Mouse (Mus musculus) lung, adult 18-20 months (tissue): Measurements from ENCODE around the gene Tmem164.

Source experiments
- DNase-seq, 2 experiments: peaks; one replicate each; pipeline ENCODE4 v3.0.0; 2022; ENCODE audit warnings: mixed read lengths in 2 of 2

Tmem164 gene

GRCm38 (mm10) chrX:142693256-142693655 is 12.1 kb downstream of the Tmem164 start:
- no peak for DNase-seq

GRCm38 (mm10) chrX:142694338-142694737 is 13.1 kb downstream of the Tmem164 start:
- no peak for DNase-seq

GRCm38 (mm10) chrX:142694856-142695255 is 13.7 kb downstream of the Tmem164 start:
- DNase-seq, result no peak

- DNase-seq, result no peak
These were observed 15.6 kb downstream of the Tmem164 start for GRCm38 (mm10) chrX:142696789-142697188.

- no peak for DNase-seq
These were observed 16.5 kb downstream of the Tmem164 start for GRCm38 (mm10) chrX:142697545-142698204.

GRCm38 (mm10) chrX:142698212-142698611 is 17.0 kb downstream of the Tmem164 start:
- peak in 1 of 2 experiments; percentile 27 for DNase-seq

- DNase-seq, result no peak
These were observed 20.9 kb downstream of the Tmem164 start for GRCm38 (mm10) chrX:142702094-142702493.

- DNase-seq, result peak; percentile 18 to 38
These were observed 21.4 kb downstream of the Tmem164 start for GRCm38 (mm10) chrX:142702566-142702965.

- DNase-seq, result no peak
These were observed 22.7 kb downstream of the Tmem164 start for GRCm38 (mm10) chrX:142703953-142704352.

GRCm38 (mm10) chrX:142708257-142708656 is 27.1 kb downstream of the Tmem164 start:
- no peak for DNase-seq

- DNase-seq, result no peak
These were observed 34.8 kb downstream of the Tmem164 start for GRCm38 (mm10) chrX:142716014-142716413.

- no peak for DNase-seq
These were observed 36.8 kb downstream of the Tmem164 start for GRCm38 (mm10) chrX:142717958-142718478.

GRCm38 (mm10) chrX:142718759-142719158 is 37.6 kb downstream of the Tmem164 start:
- no peak for DNase-seq

GRCm38 (mm10) chrX:142721897-142722296 is 40.7 kb downstream of the Tmem164 start:
- peak in 1 of 2 experiments; percentile 14 for DNase-seq

- DNase-seq, result no peak
These were observed 43.0 kb downstream of the Tmem164 start for GRCm38 (mm10) chrX:142724203-142724602.

- no peak for DNase-seq
These were observed 44.4 kb downstream of the Tmem164 start for GRCm38 (mm10) chrX:142725571-142725970.

- no peak for DNase-seq
These were observed 45.1 kb downstream of the Tmem164 start for GRCm38 (mm10) chrX:142726311-142726710.

GRCm38 (mm10) chrX:142727847-142728246 is 46.6 kb downstream of the Tmem164 start:
- DNase-seq, result no peak

GRCm38 (mm10) chrX:142729040-142729439 is 47.8 kb downstream of the Tmem164 start:
- no peak for DNase-seq

- no peak for DNase-seq
These were observed 48.3 kb downstream of the Tmem164 start for GRCm38 (mm10) chrX:142729482-142729881.

GRCm38 (mm10) chrX:142737099-142737498 is 55.9 kb downstream of the Tmem164 start:
- DNase-seq, result no peak

GRCm38 (mm10) chrX:142737719-142738118 is 56.5 kb downstream of the Tmem164 start:
- peak; percentile 17 to 47 for DNase-seq

GRCm38 (mm10) chrX:142747428-142747827 is 66.2 kb downstream of the Tmem164 start:
- no peak for DNase-seq

GRCm38 (mm10) chrX:142748574-142748973 is 67.4 kb downstream of the Tmem164 start:
- DNase-seq, result no peak

GRCm38 (mm10) chrX:142750775-142751174 is 69.6 kb downstream of the Tmem164 start:
- no peak for DNase-seq
